Mouse (Mus musculus) 3T3-L1 (cell line): ENCODE results near the gene Cfap97.
A peak's percentile ranks its signal among the peaks of the same experiment; 100 is the strongest.
"Not testable (repeated sequence)": the region's sequence is repeated elsewhere in the genome, so short reads cannot be mapped to it uniquely, and the experiment has no call there.

Experiments
- DNase-seq: peaks from one replicate; pipeline ENCODE4 v3.0.0-alpha.2; 2015; ENCODE audit warnings: low read depth, low spot score

Cfap97 gene

DNA sequence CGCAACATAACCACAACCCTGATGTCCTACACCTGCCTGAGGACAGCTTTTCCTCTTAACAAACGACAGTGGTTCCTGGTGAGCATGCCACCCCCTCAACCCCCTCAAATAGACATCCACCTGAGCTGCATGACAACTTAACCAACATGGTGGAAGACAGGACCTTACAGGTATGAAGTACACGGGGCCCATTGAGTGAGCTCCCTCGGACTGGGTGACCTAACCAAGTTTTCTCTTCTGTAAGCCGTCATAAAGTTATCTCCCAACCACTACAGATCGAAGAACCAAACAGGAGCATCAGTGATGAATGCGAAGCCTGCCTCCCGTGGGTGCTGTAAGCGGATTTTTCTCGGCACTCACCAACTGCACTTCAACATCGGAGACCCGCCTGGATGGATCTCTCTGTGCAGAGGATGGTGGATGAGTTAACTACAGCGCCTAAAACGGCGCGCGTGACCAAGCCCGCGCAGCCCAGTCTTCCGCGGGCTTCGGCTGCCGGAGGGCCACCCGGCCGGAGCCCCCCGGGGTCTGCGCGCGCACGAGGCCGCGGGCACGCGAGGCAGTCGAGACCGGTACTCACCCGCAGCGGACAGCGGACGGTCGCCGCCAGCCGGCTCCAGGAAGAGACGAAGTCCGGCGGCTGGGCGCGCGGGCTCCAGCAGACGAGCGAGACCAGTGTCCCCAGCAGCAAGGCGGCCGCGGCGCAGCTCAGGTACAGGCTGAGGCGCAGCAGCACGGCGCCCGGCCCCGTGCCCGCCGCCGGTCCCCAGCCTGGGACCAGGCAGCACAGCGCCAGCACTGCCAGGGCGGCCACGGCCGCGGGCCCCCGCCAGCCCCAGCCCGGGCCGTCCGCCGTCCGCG is at the start of gene Cfap97:
TSS of gene Cfap97 (plus strand) at position 570 of the 861 bp plus-strand sequence.
- peak; percentile 50 for DNase-seq

DNA sequence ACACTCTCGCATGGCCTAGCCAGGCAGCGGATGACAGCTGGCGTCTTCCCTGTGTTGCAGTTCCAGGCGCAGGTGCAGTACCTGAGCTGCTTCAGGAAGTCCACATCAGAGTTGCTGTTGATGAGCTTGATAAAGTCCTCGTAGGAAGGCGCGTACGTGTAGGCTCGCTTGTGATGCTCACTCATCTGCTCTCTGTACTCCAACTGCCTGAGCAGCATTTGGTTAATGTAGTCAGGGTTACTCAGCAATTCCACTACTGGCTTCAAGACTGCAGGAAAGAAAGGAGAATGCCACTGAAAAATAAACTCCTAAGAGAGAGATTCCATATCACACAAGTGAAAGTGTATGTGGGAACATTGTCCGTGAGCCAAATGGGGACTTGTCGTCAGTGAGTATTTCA is 48.1 kb upstream of the Cfap97 start:
- DNase-seq = no peak

DNA sequence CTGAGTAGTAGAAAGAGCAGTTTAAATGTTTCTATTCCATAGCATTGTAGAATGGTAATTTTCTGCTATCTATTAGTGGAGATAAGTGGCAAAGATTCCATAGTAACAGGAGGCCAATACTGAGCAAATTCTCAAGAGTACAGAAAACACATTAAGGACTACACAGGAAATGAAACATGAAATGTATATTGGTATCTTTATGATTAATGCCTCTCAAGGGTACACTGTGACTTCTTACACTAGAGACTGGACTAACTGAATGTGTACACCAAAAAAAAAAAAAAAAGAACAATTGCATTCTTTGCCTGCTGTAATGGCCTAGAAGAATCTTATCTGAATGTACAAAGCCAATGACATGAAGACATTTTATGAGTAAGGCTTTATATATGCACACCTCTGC is 43.9 kb upstream of the Cfap97 start:
- no peak for DNase-seq

DNA sequence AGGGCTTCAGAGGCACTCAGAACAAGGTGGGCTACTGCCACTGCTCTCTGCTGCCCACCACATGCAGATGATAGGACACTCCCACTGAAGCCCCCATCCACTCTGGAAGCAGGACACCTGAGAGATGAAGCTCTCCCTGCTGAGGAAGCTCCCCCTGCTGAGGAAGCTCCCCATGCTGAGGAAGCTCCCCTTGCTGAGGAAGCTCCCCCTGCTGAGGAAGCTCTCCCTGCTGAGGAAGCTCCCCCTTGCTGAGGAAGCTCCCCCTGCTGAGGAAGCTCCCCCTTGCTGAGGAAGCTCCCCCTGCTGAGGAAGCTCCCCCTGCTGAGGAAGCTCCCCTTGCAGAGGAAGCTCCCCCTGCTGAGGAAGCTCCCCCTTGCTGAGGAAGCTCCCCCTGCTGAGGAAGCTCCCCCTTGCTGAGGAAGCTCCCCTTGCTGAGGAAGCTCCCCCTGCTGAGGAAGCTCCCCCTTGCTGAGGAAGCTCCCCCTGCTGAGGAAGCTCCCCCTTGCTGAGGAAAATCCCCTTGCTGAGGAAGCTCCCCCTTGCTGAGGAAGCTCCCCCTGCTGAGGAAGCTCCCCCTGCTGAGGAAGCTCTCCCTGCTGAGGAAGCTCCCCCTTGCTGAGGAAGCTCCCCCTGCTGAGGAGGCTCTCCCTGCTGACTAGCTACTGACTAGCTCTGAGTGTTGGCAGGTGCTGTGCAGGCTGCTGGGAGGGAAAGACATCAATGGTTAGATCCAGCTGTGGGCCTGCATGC is 38.0 kb upstream of the Cfap97 start:
- not testable (repeated sequence) for DNase-seq

DNA sequence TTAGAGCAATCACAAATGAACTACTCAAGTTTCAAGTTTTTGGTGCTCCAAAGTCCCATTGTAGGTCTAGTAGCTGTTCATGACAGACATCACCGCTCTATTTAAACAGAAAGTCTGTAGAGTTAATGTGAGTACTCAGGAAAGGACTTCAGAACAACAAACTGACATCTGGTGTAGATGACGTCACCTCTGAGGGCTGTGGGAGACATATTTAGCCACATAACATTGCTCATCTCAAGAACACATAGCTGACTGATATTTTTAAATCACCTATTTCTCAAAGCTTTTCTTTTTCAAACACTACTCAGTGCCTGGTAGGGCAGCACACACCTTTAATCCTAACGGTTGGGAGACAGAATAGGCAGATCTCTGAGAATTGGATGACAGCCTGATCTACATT is 34.4 kb upstream of the Cfap97 start:
- peak; percentile 39 for DNase-seq

- DNase-seq = no peak
Observed at GRCm38 (mm10) chr8:46119176-46119575, 32.4 kb upstream of the Cfap97 start.

DNA sequence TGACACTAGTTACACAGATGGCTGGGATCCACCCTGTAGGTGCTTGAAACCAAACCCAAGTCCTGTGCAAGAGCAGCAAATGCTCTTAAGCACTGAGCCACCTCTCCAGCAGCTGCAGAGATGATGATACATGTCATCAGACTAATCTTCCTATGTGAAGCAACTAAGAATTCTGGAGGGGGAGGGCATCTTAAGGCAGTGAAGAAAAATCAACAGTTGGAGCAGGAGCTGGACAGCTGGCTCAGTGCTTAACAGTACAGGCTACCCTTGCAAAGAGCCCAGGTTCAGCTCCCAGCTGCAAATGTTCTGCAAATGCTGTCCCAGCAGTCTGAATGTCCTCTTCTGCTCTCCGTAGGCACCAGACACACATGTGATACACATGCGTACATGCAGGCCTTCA is 29.1 kb upstream of the Cfap97 start:
- no peak for DNase-seq

- no peak for DNase-seq
Observed at GRCm38 (mm10) chr8:46130426-46130825, 21.1 kb upstream of the Cfap97 start.

DNA sequence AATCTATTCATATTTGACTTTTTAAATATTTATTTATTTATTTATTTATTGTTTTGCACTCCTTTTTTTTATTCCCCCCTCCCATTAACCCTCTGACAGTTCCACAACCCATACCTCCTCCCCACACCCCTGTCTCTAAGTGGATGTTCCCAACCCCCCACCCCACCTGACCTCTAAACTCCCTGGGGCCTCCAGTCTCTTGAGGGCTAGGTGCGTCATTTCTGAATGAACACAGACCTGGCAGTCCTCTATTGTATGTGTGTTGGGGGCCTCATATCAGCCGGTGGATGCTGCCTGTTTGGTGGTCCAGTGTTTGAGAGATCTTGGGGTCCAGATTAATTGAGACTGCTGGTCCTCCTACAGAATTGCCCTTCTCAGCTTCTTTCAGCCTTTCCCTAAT is 16.0 kb upstream of the Cfap97 start:
- DNase-seq = not testable (repeated sequence)

GRCm38 (mm10) chr8:46137336-46137735 is 14.2 kb upstream of the Cfap97 start:
- no peak for DNase-seq

GRCm38 (mm10) chr8:46137843-46138596 is 13.6 kb upstream of the Cfap97 start:
- no peak for DNase-seq

GRCm38 (mm10) chr8:46140376-46141120 is 11.0 kb upstream of the Cfap97 start:
- peak; percentile 58 for DNase-seq

DNA sequence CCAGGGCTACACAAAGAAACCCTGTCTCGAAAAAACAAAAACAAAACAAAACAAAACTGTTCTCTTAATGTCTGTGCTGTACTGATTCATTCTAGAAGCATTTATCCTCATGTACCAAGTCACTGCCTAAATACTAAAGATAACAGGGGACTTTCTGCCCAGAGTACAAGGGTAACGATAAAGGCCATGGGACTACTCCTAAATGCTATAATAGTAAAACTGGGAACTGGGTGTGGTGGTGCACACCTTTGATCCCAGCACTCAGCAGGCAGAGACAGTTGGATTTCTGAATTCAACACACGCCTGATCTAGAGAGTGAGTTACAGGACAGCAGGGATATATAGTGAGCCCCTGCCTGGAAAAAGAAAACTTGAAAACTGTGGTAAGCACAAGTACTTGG is 9.9 kb upstream of the Cfap97 start:
- DNase-seq = no peak

DNA sequence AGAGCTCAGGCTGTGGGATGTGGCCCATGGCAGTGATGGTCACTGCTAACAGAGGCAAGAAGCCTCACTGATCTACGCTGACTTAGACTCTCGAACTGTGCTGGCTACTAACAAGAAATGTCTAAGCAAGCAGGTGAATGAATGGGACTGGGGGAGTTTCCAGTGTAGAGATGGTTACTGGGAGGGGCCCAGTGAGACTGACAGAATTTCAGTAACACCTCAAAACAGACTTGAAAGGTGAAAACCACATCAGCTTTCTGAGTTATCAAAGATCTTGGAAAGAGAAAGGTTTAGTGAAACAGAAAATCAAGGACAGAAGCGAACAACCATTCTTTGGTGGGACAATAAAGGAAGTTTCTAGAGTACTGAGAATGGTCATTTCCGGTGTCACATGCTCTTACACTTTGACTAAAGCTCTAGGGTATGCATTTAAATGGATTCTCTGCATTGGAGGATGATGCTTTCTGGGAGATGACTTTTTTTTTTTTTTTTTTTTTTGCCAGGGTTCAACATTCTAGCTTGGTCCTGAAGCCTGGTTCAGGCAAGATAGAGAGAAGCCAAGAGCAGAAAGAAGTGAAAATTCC is 9.0 kb upstream of the Cfap97 start:
- no peak for DNase-seq

- no peak for DNase-seq
Observed at GRCm38 (mm10) chr8:46143470-46143869, 8.1 kb upstream of the Cfap97 start.

GRCm38 (mm10) chr8:46143924-46144323 is 7.6 kb upstream of the Cfap97 start:
- DNase-seq = peak; percentile 55

DNA sequence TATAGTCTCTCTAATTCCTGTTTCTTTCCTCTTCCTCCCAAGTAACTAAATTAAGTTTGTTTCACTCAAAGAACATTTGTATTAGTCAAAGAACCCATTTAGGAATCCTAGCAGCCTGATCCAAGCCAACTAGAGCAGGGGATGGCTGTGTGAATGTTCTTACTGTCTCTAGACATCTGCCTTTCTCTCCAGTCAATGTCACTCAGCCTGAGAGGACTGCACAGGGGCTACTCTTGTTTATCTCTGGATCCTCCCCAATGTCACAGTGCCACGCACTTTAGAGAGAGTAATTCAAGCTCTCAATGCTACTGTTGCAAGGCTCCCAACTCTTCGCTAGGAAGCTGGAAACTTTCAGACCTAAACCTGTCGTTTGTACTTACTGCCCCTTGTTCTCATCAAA is 5.4 kb upstream of the Cfap97 start:
- no peak for DNase-seq

DNA sequence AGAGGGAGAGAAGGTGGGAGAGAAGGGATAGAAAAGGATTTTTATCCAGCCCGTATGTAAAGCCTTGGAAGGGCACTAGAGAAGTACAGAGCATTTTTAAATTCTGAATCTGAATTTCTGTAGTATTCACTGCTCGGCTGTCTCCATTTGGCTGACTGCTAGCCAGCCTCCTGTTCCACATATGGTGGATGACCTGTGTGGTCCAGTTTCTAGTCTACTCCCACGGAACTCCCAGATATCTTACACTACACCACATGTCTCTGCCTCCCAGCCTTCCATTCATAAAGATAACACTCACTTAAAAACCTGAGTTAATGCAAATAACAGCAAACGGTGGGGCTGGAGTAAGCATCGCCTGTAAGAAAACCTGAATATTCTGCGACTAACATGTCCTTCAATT is 2.3 kb upstream of the Cfap97 start:
- DNase-seq = peak; percentile 81

DNA sequence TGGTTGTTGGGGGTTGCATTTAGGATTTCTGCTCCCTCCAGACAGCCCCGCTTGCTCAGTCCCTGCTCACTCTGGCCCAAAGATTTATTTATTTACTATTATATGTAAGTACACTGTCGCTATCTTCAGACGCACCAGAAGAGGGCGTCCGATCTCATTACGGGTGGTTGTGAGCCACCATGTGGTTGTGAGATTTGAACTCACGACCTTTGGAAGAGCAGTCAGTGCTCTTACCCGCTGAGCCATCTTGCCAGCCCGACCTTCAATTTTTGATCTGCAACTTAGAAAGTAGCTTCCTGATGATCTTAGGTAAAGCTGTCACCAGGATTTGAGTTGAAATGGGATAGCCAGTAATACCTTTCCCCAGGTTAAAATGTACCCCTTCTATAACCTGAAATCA is 1.8 kb upstream of the Cfap97 start:
- DNase-seq = peak; percentile 56

DNA sequence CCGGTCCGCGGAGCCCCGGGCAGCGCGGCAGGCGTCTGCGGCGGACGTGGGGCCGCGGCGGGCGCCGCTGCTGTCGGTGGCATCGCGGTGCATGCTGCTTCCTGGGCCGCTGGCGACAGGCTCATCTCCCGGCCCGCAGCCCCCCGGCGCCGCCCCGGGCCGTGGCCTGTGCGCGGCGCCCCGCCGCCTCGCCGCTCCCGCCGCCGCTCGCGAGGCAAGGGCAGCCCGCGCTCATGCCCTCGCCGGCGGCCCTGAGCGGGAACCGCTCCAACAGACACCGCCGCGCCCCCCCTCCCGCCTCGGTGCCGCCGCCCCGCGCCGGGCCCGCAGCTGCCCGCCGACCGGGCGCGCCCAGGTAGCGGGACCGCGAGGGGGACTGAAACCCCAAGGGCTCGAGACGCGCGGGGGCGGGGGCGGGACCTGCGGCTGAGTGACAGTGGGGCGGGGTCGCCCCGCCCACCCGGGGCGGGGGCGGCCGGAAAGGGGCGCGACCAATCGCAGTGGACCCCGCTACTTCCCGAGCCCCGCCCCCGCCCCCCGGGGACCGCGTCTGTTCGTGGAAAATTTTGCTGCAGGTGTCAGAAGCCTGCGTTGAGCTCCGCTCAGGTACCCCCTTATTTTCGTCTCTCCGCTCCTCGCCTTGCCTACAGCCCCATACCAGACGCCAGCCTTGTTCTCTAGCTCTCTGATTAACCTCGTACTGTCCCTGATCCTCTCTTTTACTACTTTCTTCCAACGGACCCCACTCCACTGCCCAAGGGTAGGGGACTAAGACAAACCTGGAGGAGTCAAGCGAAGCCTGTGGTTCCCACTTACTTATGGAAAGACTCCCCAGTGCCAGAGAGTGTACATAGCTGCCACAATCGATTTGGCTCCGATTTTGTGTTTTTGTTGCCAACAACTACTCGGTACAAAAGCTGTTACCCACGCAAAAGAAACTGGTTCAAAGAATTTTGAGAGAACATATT is 777 bp downstream of the Cfap97 start, which contains the start of gene Snx25:
TSS of gene Snx25 (minus strand) at position 96 of the 968 bp plus-strand sequence.
- DNase-seq = peak; percentile 64
